Mouse (Mus musculus) myocyte (in vitro differentiated cells): ENCODE data around the gene Fbxl18. TPM values are rescaled to one million over a fixed set of nuclear protein-coding genes. Genes with fewer than 3 reads are reported as not detected.

Experiments
- H3K27me3 ChIP-seq: one replicate; pipeline ENCODE4 v1.6.1; 2011; ENCODE audit not compliant: control insufficient read depth, insufficient read depth, insufficient read length
- H3K36me3 ChIP-seq: one replicate; pipeline ENCODE4 v1.6.1; 2011; ENCODE audit not compliant: control insufficient read depth, insufficient read depth
- H3K4me2 ChIP-seq: one replicate; pipeline ENCODE4 v1.6.1; 2011; ENCODE audit warnings: low read depth, control low read depth
- H3K4me3 ChIP-seq: one replicate; pipeline ENCODE4 v1.5.1; 2011; ENCODE audit warnings: mild to moderate bottlenecking, control low read depth, moderate library complexity
- H3K79me2 ChIP-seq: one replicate; pipeline ENCODE4 v1.6.1; 2011; ENCODE audit not compliant: control insufficient read depth, insufficient read depth
- H3ac ChIP-seq: one replicate; pipeline ENCODE4 v1.6.1; 2011; ENCODE audit not compliant: control insufficient read depth, insufficient read length
- CEBPB ChIP-seq: IDR thresholded peaks from 2 replicates; pipeline ENCODE4 v1.6.1; 2011; ENCODE audit warnings: mild to moderate bottlenecking, moderate library complexity; ENCODE audit not compliant: poor library complexity, insufficient read depth, severe bottlenecking
- E2F4 ChIP-seq: IDR thresholded peaks from one replicate; pipeline ENCODE4 v1.6.1; 2011; ENCODE audit warnings: mild to moderate bottlenecking, control low read depth, moderate library complexity; ENCODE audit not compliant: insufficient read depth
- MAX ChIP-seq: IDR thresholded peaks from one replicate; pipeline ENCODE4 v1.6.1; 2011; ENCODE audit warnings: low read depth, mild to moderate bottlenecking, control low read depth
- MYOD1 ChIP-seq, 3 experiments: IDR thresholded peaks; one replicate each; pipeline ENCODE4 v1.6.1; 2011; ENCODE audit warnings: control low read depth in 2 of 3, low read depth in 2 of 3, mild to moderate bottlenecking in 2 of 3, moderate library complexity in 1 of 3; ENCODE audit not compliant: insufficient read length in 2 of 3, control insufficient read depth in 1 of 3
- MYOG ChIP-seq, 3 experiments: IDR thresholded peaks; one replicate each; pipeline ENCODE4 v1.6.1; 2011; ENCODE audit warnings: control low read depth in 2 of 3, low read depth in 2 of 3, mild to moderate bottlenecking in 2 of 3; ENCODE audit not compliant: insufficient read length in 2 of 3, control insufficient read depth in 1 of 3, insufficient read depth in 1 of 3
- POLR2A ChIP-seq: IDR thresholded peaks from one replicate; pipeline ENCODE4 v1.6.1; 2011; ENCODE audit warnings: low read depth, mild to moderate bottlenecking, control low read depth, moderate library complexity; ENCODE audit not compliant: insufficient read length
- POLR2AphosphoS2 ChIP-seq: IDR thresholded peaks from one replicate; pipeline ENCODE4 v1.6.1; 2011; ENCODE audit warnings: low read depth, control low read depth; ENCODE audit not compliant: insufficient read length
- REST ChIP-seq: IDR thresholded peaks from one replicate; pipeline ENCODE4 v1.6.1; 2011; ENCODE audit warnings: mild to moderate bottlenecking, control low read depth, moderate library complexity; ENCODE audit not compliant: insufficient read depth, insufficient read length
- SRF ChIP-seq: IDR thresholded peaks from one replicate; pipeline ENCODE4 v1.6.1; 2011; ENCODE audit warnings: low read depth; ENCODE audit not compliant: control insufficient read depth, insufficient read length
- TCF12 ChIP-seq: IDR thresholded peaks from one replicate; pipeline ENCODE4 v1.6.1; 2011; ENCODE audit warnings: mild to moderate bottlenecking, control low read depth; ENCODE audit not compliant: poor library complexity, insufficient read depth, severe bottlenecking
- TCF3 ChIP-seq: IDR thresholded peaks from one replicate; pipeline ENCODE4 v1.6.1; 2011; ENCODE audit warnings: low read depth, control low read depth; ENCODE audit not compliant: insufficient read length
- USF1 ChIP-seq: IDR thresholded peaks from one replicate; pipeline ENCODE4 v1.6.1; 2011; ENCODE audit warnings: low read depth, mild to moderate bottlenecking, control low read depth, moderate library complexity
- polyA plus RNA-seq: library from polyadenylated mRNA; unstranded; fragments of >200 nt; fragmentation: generic; extraction: Trizol; gene quantifications from one replicate; pipeline ENCODE4 v1.2.1, GENCODE M21; 2012; ENCODE audit warnings: missing spikeins

Fbxl18 gene
- polyA plus RNA-seq, 1 experiment, result 7.6 TPM

- TF ChIP-seq REST, result no peak
- no peak for TF ChIP-seq MAX
- no peak for TF ChIP-seq SRF
- no peak for TF ChIP-seq TCF3
- no peak for TF ChIP-seq CEBPB
- TF ChIP-seq E2F4, result no peak
- no peak for TF ChIP-seq POLR2AphosphoS2
- no peak for TF ChIP-seq POLR2A
- TF ChIP-seq TCF12, result no peak
- TF ChIP-seq MYOG (IDR thresholded peaks at IDR 0.05; ENCODE audit: control insufficient read depth in 1 of 3, insufficient read depth in 1 of 3, insufficient read length in 2 of 3, low read depth in 2 of 3), result no peak
- no peak for TF ChIP-seq USF1
- no peak for TF ChIP-seq MYOD1 (IDR thresholded peaks at IDR 0.05; ENCODE audit: control insufficient read depth in 1 of 3, insufficient read length in 2 of 3, low read depth in 2 of 3)
- Histone ChIP-seq H3K27me3 (no peaks in the 10 kb centered on the region), H3K4me3 (no peak overlapping the region), H3K79me2 (no peaks in the 10 kb centered on the region), H3ac (no peak overlapping the region), H3K36me3 (no peaks in the 10 kb centered on the region), H3K4me2 (no peak overlapping the region)
These were observed 41.6 kb downstream of the Fbxl18 start for GRCm38 (mm10) chr5:142853585-142853984.

- Histone ChIP-seq H3K4me2 (no peak overlapping the region), H3K36me3 (no peaks in the 10 kb centered on the region), H3ac (no peak overlapping the region), H3K4me3 (no peak overlapping the region), H3K79me2 (no peaks in the 10 kb centered on the region), H3K27me3 (no peaks in the 10 kb centered on the region)
- TF ChIP-seq SRF, result no peak
- TF ChIP-seq MAX, result no peak
- TF ChIP-seq TCF3, result no peak
- TF ChIP-seq MYOG (IDR thresholded peaks at IDR 0.05; ENCODE audit: control insufficient read depth in 1 of 3, insufficient read depth in 1 of 3, insufficient read length in 2 of 3, low read depth in 2 of 3), result no peak
- TF ChIP-seq TCF12, result no peak
- no peak for TF ChIP-seq POLR2A
- TF ChIP-seq E2F4, result no peak
- no peak for TF ChIP-seq MYOD1 (IDR thresholded peaks at IDR 0.05; ENCODE audit: control insufficient read depth in 1 of 3, insufficient read length in 2 of 3, low read depth in 2 of 3)
- TF ChIP-seq REST, result no peak
- no peak for TF ChIP-seq CEBPB
- no peak for TF ChIP-seq POLR2AphosphoS2
- TF ChIP-seq USF1, result no peak
These were observed 43.6 kb downstream of the Fbxl18 start for GRCm38 (mm10) chr5:142851681-142852049.

- no peak overlapping the region for H3K4me2 ChIP-seq
- no peak overlapping the region for H3K4me3 ChIP-seq
- H3K27me3 ChIP-seq, result no peaks in the 10 kb centered on the region
- no peaks in the 10 kb centered on the region for H3K79me2 ChIP-seq
- H3K36me3 ChIP-seq, result no peaks in the 10 kb centered on the region
- H3ac ChIP-seq, result no peak overlapping the region
- TF ChIP-seq MYOD1 (IDR thresholded peaks at IDR 0.05; ENCODE audit: control insufficient read depth in 1 of 3, insufficient read length in 2 of 3, low read depth in 2 of 3) (no peak), TCF3 (no peak), POLR2AphosphoS2 (no peak), TCF12 (no peak), SRF (no peak), REST (no peak), MYOG (IDR thresholded peaks at IDR 0.05; ENCODE audit: control insufficient read depth in 1 of 3, insufficient read depth in 1 of 3, insufficient read length in 2 of 3, low read depth in 2 of 3) (no peak), E2F4 (no peak), POLR2A (no peak), MAX (no peak), USF1 (no peak), CEBPB (no peak)
These were observed 44.1 kb downstream of the Fbxl18 start for GRCm38 (mm10) chr5:142850916-142851680.

- Histone ChIP-seq H3K4me2 (no peak overlapping the region), H3K4me3 (no peak overlapping the region), H3ac (no peak overlapping the region), H3K36me3 (no peaks in the 10 kb centered on the region), H3K27me3 (no peaks in the 10 kb centered on the region), H3K79me2 (no peaks in the 10 kb centered on the region)
- no peak for TF ChIP-seq POLR2A
- TF ChIP-seq MYOG (IDR thresholded peaks at IDR 0.05; ENCODE audit: control insufficient read depth in 1 of 3, insufficient read depth in 1 of 3, insufficient read length in 2 of 3, low read depth in 2 of 3), result no peak
- TF ChIP-seq MYOD1 (IDR thresholded peaks at IDR 0.05; ENCODE audit: control insufficient read depth in 1 of 3, insufficient read length in 2 of 3, low read depth in 2 of 3), result no peak
- TF ChIP-seq E2F4, result no peak
- TF ChIP-seq POLR2AphosphoS2, result no peak
- no peak for TF ChIP-seq SRF
- TF ChIP-seq TCF12, result no peak
- no peak for TF ChIP-seq MAX
- TF ChIP-seq CEBPB, result no peak
- no peak for TF ChIP-seq REST
- no peak for TF ChIP-seq USF1
- TF ChIP-seq TCF3, result no peak
These were observed 44.7 kb downstream of the Fbxl18 start for GRCm38 (mm10) chr5:142850476-142850875.
